Mouse (Mus musculus): Measurements from ENCODE around the gene Xpnpep2. TPM values are rescaled to one million over a fixed set of nuclear protein-coding genes. Genes with fewer than 3 reads are reported as not detected.

Xpnpep2 gene
- polyA plus RNA-seq, 1 experiment = not detected

DNA sequence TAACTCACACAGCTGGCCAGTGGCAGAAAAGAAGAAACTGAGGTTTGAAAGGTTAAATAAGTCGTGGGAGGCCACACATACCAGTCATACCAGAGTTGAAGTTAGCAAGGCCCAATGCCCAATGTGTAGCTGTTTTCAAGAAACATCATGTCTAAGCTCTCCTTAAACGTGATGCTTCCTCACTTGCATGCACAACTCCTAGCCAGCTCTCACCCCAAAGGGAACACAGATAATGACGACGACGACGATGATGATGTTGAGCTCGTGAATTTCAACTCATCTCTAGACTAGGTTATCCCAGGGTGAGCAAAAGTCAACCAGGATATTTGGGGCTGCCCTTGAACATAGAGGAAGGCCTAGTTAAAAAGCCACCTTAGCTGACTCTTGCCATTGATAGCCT is 43.6 kb downstream of the Xpnpep2 start:
- no peaks in the 10 kb centered on the region for H3K36me3 ChIP-seq (ENCODE audit: control insufficient read depth)
- TF ChIP-seq TAL1 (IDR thresholded peaks at IDR 0.05; ENCODE audit: low read length) (no peak), GATA1 (IDR thresholded peaks at IDR 0.05; ENCODE audit: low read length) (no peak)
- H3K9me3 ChIP-seq (ENCODE audit: control insufficient read depth, low read length) = no peaks in the 10 kb centered on the region
- H3K4me1 ChIP-seq (ENCODE audit: control insufficient read depth) = peaks cover 23% of the 10 kb centered on the region
- H3K27me3 ChIP-seq (ENCODE audit: control insufficient read depth) = no peaks in the 10 kb centered on the region
- no peak overlapping the region for H3K4me3 ChIP-seq (replicated peaks)

DNA sequence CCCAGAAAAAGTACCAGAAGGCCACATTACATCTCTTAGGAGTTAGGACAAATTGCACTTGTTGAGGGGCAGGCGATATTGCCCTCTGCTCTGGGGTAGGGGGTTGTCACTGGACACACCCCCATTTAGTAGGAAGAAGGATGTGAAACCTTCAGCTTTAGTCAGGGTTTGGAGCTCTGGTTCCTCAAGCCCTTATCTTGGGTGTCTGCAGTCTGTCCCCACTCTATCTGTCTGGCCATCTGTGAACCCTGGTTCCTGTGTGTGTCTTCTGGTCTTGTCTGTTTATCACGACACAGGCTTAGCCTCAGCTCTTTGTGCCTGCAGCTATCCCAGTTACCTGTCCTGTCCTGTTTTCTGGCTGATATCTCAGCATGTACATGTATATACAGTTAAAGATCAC is 44.9 kb downstream of the Xpnpep2 start:
- TF ChIP-seq GATA1 (IDR thresholded peaks at IDR 0.05; ENCODE audit: low read length) (peak; percentile 60), TAL1 (IDR thresholded peaks at IDR 0.05; ENCODE audit: low read length) (peak; percentile 72)
- Histone ChIP-seq H3K4me1 (ENCODE audit: control insufficient read depth) (peaks cover 23% of the 10 kb centered on the region), H3K36me3 (ENCODE audit: control insufficient read depth) (no peaks in the 10 kb centered on the region), H3K27me3 (ENCODE audit: control insufficient read depth) (no peaks in the 10 kb centered on the region), H3K4me3 (replicated peaks) (no peak overlapping the region), H3K9me3 (ENCODE audit: control insufficient read depth, low read length) (no peaks in the 10 kb centered on the region)

DNA sequence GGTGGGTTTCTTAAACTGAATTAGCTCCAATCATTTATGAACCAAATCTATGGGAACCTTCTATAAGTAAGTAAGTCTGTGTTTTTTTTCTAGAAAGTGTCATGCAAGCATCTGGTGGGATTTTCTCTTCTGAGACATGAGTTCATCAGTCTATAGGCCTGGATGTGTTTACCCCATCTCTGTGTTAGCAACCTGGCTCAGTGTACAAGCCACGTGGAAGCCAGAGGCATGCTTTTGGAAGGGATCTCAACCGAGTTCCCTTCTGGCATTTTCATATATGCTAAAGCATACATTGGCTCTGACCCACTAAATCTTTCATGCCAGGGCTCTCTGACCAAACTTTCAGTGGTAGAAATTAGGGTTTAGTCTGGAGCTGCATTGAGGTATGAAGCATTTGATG is 45.4 kb downstream of the Xpnpep2 start:
- H3K36me3 ChIP-seq (ENCODE audit: control insufficient read depth) = no peaks in the 10 kb centered on the region
- H3K9me3 ChIP-seq (ENCODE audit: control insufficient read depth, low read length) = no peaks in the 10 kb centered on the region
- peaks cover 23% of the 10 kb centered on the region for H3K4me1 ChIP-seq (ENCODE audit: control insufficient read depth)
- TF ChIP-seq GATA1 (IDR thresholded peaks at IDR 0.05; ENCODE audit: low read length) (no peak), TAL1 (IDR thresholded peaks at IDR 0.05; ENCODE audit: low read length) (no peak)
- H3K27me3 ChIP-seq (ENCODE audit: control insufficient read depth) = no peaks in the 10 kb centered on the region
- no peak overlapping the region for H3K4me3 ChIP-seq (replicated peaks)

DNA sequence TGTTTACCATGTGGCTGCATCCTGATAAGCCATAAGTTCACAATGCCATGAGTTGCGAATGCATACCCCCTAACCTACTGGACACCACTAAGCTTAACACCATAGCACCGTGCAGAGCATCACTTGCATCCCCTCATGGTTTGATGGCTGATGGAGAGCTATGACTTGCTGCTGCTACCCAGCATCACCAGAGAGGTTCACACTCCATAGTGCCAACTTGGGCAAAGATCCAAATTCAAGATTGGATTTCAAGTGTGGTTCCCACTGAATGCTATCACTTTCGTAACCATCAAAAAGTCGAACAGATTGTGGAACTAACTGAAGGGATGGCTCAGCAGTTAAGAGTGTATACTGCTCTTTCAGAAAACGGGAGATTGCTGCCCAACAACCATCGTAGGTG is 47.0 kb downstream of the Xpnpep2 start:
- Histone ChIP-seq H3K4me3 (replicated peaks) (no peak overlapping the region), H3K9me3 (ENCODE audit: control insufficient read depth, low read length) (no peaks in the 10 kb centered on the region), H3K36me3 (ENCODE audit: control insufficient read depth) (no peaks in the 10 kb centered on the region), H3K4me1 (ENCODE audit: control insufficient read depth) (peaks cover 23% of the 10 kb centered on the region), H3K27me3 (ENCODE audit: control insufficient read depth) (no peaks in the 10 kb centered on the region)
- TF ChIP-seq TAL1 (IDR thresholded peaks at IDR 0.05; ENCODE audit: low read length) = no peak
- TF ChIP-seq GATA1 (IDR thresholded peaks at IDR 0.05; ENCODE audit: low read length) = no peak

DNA sequence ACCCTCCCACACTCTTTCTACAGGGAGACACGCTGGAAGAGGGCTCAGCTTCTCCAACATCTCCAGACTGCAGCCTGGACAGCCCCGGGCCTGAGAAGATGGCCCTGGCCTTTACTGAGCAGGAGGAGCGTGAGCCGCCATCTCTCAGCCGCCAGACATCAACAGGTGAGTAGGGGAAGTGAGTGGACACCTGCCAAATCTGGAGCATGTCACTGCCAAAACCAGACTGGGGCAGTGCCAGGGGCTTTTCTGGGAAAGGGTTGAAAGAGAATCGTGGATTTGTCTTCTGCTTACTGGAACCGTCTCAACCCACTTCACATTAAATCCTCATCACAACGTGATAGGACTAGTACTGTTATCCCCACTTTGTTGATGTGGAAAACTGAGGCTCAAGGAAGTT is 48.9 kb downstream of the Xpnpep2 start:
- H3K27me3 ChIP-seq (ENCODE audit: control insufficient read depth) = no peaks in the 10 kb centered on the region
- H3K4me3 ChIP-seq (replicated peaks) = no peak overlapping the region
- H3K9me3 ChIP-seq (ENCODE audit: control insufficient read depth, low read length) = no peaks in the 10 kb centered on the region
- TF ChIP-seq GATA1 (IDR thresholded peaks at IDR 0.05; ENCODE audit: low read length) = no peak
- no peak for TF ChIP-seq TAL1 (IDR thresholded peaks at IDR 0.05; ENCODE audit: low read length)
- no peaks in the 10 kb centered on the region for H3K36me3 ChIP-seq (ENCODE audit: control insufficient read depth)
- peaks cover 23% of the 10 kb centered on the region for H3K4me1 ChIP-seq (ENCODE audit: control insufficient read depth)

DNA sequence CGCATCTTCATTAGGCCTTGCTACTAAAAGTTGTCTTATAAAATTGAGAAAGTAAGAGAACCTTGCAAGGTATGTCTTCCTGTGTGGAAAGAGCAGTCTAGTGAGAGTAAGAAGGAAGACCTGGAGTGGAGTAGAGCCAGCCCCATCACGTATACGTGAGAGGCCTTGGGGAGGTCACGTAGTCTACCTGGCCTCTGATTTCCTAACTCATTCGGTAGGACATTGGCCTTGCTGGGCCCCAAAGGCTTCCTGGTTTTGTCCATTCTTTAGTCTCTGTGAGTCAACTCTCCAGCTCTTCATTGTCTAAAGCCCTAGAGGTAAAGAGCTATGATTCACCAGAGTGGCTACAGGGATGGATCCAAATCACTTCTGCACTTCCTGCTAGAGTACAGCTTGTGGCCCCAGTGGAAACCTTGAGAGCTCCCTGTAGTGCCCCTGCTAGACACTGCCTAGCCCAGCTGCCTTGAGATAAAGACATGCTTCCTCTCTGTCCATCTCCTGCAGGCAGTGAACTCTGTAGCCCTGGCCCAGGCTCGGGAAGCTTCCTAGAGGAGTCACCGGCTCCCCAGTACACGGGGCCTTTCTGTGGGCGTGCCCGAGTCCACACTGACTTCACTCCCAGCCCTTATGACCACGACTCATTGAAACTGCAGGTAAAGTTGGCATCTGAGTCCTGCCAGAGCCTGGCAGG is 49.8 kb downstream of the Xpnpep2 start:
- Histone ChIP-seq H3K4me3 (replicated peaks) (no peak overlapping the region), H3K9me3 (ENCODE audit: control insufficient read depth, low read length) (no peaks in the 10 kb centered on the region), H3K4me1 (ENCODE audit: control insufficient read depth) (peaks cover 14% of the 10 kb centered on the region), H3K36me3 (ENCODE audit: control insufficient read depth) (no peaks in the 10 kb centered on the region), H3K27me3 (ENCODE audit: control insufficient read depth) (no peaks in the 10 kb centered on the region)
- TF ChIP-seq GATA1 (IDR thresholded peaks at IDR 0.05; ENCODE audit: low read length) (no peak), TAL1 (IDR thresholded peaks at IDR 0.05; ENCODE audit: low read length) (no peak)

DNA sequence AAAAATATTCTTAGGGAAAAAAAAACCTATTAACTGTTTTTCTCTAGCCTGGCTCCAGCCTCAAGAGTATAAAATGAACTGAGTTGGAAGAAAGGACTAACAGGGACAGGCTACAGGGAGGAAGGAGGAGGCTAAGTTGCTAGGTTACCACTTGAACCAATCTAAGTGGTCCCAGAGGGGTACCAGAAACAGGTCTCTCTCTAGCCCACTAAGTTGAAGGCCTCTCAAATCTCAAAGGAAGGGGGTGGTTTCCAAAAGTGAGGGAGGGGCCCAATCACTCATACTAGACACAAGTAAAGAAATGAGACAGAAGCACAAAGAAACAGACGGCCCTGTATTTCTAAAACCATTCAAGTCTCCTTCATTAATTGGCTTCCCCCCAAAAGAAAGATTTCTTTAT is 61.4 kb downstream of the Xpnpep2 start:
- H3K4me3 ChIP-seq (replicated peaks) = no peak overlapping the region
- no peaks in the 10 kb centered on the region for H3K27me3 ChIP-seq (ENCODE audit: control insufficient read depth)
- H3K4me1 ChIP-seq (ENCODE audit: control insufficient read depth) = no peaks in the 10 kb centered on the region
- TF ChIP-seq GATA1 (IDR thresholded peaks at IDR 0.05; ENCODE audit: low read length) (no peak), TAL1 (IDR thresholded peaks at IDR 0.05; ENCODE audit: low read length) (no peak)
- H3K36me3 ChIP-seq (ENCODE audit: control insufficient read depth) = peaks cover under 1% of the 10 kb centered on the region
- H3K9me3 ChIP-seq (ENCODE audit: control insufficient read depth, low read length) = peaks cover under 1% of the 10 kb centered on the region; the same call in 1 of the 2 replicates

DNA sequence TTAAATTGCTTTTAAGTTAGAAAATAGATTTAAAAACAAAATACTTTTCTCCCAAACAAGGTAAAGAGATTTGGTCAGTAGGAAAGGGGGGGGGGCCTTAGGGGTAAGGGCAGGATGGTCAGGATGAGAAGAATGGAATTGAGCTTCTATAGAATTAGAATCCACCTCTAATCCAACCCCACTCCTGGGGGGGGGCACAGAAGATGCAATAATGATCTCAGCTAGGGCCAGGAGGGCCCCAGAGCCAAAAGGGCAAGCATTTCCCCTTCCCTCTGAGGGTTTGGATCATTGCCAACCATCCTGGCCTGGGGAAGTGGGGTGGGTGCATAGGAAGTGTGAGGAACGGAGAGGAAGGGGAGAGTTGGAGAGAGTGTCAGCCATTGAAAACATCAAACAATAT is 61.8 kb downstream of the Xpnpep2 start:
- H3K4me1 ChIP-seq (ENCODE audit: control insufficient read depth) = no peaks in the 10 kb centered on the region
- H3K36me3 ChIP-seq (ENCODE audit: control insufficient read depth) = peaks cover 5% of the 10 kb centered on the region
- H3K4me3 ChIP-seq (replicated peaks) = no peak overlapping the region
- no peak for TF ChIP-seq GATA1 (IDR thresholded peaks at IDR 0.05; ENCODE audit: low read length)
- H3K9me3 ChIP-seq (ENCODE audit: control insufficient read depth, low read length) = peaks cover 5% of the 10 kb centered on the region
- no peaks in the 10 kb centered on the region; the same call in 1 of the 2 replicates for H3K27me3 ChIP-seq (ENCODE audit: control insufficient read depth)

DNA sequence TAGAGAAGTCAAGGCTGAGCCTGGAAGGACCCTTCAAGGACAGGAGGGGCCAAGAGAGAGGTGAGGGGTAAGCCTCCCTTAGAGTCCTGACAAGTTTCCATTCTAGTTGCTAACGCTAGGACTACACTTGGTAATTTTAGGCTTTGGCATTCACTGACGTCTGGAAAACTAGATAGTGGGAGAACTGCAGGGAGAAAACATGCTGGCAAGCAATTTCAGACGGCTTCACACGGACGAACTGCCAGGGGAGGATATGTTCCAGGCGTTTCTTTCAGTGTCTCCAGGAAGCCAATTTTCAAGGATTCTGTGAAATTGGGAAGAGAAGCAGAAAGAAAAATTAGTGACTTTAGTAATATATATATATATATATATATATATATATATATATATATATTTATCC is 73.3 kb downstream of the Xpnpep2 start:
- Histone ChIP-seq H3K27me3 (ENCODE audit: control insufficient read depth) (no peaks in the 10 kb centered on the region), H3K4me3 (replicated peaks) (no peak overlapping the region), H3K4me1 (ENCODE audit: control insufficient read depth) (no peaks in the 10 kb centered on the region), H3K36me3 (ENCODE audit: control insufficient read depth) (no peaks in the 10 kb centered on the region; the same call in 1 of the 2 replicates), H3K9me3 (ENCODE audit: control insufficient read depth, low read length) (no peaks in the 10 kb centered on the region)
- no peak for TF ChIP-seq TAL1 (IDR thresholded peaks at IDR 0.05; ENCODE audit: low read length)
- TF ChIP-seq GATA1 (IDR thresholded peaks at IDR 0.05; ENCODE audit: low read length) = no peak

DNA sequence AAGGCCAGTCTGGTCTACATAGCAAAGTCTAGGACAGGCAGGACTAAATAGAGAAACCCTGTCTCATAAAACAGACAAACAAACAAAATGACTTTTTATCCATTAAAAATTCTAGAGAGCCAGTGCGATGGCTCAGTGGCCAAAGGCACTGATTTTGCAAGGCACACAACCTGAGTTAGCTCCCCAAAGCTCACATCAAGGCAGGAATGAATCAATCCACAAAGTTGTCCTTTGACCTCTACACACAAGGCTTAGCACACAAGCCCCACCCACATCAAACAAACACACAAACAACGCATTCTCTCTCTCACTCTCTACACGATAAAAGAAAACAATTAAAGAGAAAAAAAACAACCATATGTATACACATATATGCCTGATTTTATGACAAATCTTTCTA is 76.2 kb downstream of the Xpnpep2 start:
- Histone ChIP-seq H3K4me3 (replicated peaks) (no peak overlapping the region), H3K27me3 (ENCODE audit: control insufficient read depth) (no peaks in the 10 kb centered on the region), H3K36me3 (ENCODE audit: control insufficient read depth) (no peaks in the 10 kb centered on the region; the same call in 1 of the 2 replicates), H3K9me3 (ENCODE audit: control insufficient read depth, low read length) (no peaks in the 10 kb centered on the region), H3K4me1 (ENCODE audit: control insufficient read depth) (no peaks in the 10 kb centered on the region)
- no peak for TF ChIP-seq GATA1 (IDR thresholded peaks at IDR 0.05; ENCODE audit: low read length)
- TF ChIP-seq TAL1 (IDR thresholded peaks at IDR 0.05; ENCODE audit: low read length) = no peak

Other genes starting within 250 kb of the Xpnpep2 start
- gene Smarca1, start 215.8 kb upstream of the Xpnpep2 start, polyA plus RNA-seq (2012) = not detected in 2 replicates
- gene Ocrl, start 196.3 kb upstream of the Xpnpep2 start, polyA plus RNA-seq (2012) = 0.02 and 0.03 TPM in 2 replicates
- not detected in 2 replicates for gene Apln, start 73.9 kb upstream of the Xpnpep2 start, polyA plus RNA-seq (2012)
- 0.05 and 0.09 TPM in 2 replicates for gene Sash3, start 37.7 kb downstream of the Xpnpep2 start, polyA plus RNA-seq (2012)
- gene Zdhhc9, start 100.2 kb downstream of the Xpnpep2 start, polyA plus RNA-seq (2012) = 0.29 and 0.30 TPM in 2 replicates
- gene Utp14a, start 148.1 kb downstream of the Xpnpep2 start, polyA plus RNA-seq (2012) = 0.34 and 0.51 TPM in 2 replicates
- 1.6 and 1.9 TPM in 2 replicates for gene Bcorl1, start 232.6 kb downstream of the Xpnpep2 start, polyA plus RNA-seq (2012)

Measured in erythroblast, embryonic 14.5 days (primary cell).